Mouse (Mus musculus) right cerebral cortex, postnatal 10 days (tissue): ENCODE results near the gene Rnd3.

Source experiments
- DNase-seq, 2 experiments: peaks; one replicate each; pipeline ENCODE4 v3.0.0; 2021; ENCODE audit warnings: low spot score in 2 of 2

Gene Rnd3

DNA sequence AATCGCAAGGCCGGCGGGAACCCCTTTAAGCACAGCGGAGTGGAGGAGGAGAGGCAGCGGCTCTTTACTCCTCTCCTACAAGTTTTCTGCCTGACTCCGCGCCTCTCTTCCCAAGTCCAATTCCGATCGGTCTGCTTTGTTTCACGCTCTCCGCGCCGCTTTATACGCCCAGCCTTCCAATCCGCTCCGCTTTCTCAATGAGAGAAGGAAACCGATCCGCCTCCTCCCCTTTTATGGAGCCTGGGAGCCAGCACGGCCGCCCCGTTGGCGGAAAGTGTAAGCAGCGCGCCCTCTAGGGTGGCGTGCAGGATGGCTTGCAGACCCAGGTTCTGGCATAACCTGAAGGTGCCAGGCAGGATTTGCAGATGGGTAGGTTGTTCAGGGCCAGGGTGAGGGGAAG lies at the start of gene Rnd3:
Gene Rnd3, minus strand, starts transcription at position 137 of the 400 bp plus-strand sequence.
- DNase-seq: peak; percentile 96 to 97

- no peak for DNase-seq
Measured at GRCm38 (mm10) chr2:51192319-51192718, 43.4 kb upstream of the Rnd3 start.

GRCm38 (mm10) chr2:51185762-51186161 lies 36.9 kb upstream of the Rnd3 start:
- no peak for DNase-seq

GRCm38 (mm10) chr2:51182990-51183389 lies 34.1 kb upstream of the Rnd3 start:
- no peak for DNase-seq

DNA sequence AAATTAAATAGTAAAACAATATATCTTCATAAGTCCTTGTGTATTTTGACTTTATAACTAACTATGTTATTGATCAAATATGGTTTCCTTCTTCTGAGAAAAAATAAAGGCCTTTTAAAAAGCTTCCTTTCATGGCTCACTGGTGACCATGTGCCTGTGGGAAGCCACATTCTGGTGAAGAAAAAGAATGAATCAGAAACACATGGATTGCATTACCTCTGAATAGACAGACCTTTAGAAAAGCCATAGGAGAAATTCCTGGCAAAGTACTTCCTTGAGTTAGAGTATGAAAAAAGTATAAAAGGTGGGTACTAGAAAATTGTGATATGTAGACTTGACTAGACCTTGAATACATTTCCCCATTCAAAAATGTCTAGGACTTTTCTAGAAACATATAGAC lies 32.5 kb upstream of the Rnd3 start:
- DNase-seq: no peak

- DNase-seq: no peak
Measured at GRCm38 (mm10) chr2:51179096-51179495, 30.2 kb upstream of the Rnd3 start.

DNA sequence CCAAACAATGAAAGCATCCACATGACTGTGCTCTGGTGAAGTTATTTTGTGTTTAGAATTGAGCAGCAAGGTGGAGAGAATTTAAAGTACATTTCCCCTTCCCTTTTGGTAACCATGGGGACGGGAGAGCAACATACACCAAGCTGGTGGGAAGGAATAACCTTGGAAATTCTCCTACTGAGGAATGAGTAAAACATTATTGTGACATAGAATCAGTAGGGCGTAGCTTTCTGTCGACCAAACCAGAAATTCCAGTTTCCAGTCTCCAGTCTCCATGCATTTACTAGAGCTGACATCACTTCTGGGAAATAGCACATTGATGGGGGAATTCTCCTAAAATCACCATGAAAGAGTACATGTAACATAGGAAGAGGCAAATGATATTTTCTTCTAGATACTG lies 28.7 kb upstream of the Rnd3 start:
- peak in 1 of 2 experiments; percentile 20 for DNase-seq

GRCm38 (mm10) chr2:51175276-51175675 lies 26.4 kb upstream of the Rnd3 start:
- no peak for DNase-seq

GRCm38 (mm10) chr2:51161110-51161509 lies 12.2 kb upstream of the Rnd3 start:
- no peak for DNase-seq

DNA sequence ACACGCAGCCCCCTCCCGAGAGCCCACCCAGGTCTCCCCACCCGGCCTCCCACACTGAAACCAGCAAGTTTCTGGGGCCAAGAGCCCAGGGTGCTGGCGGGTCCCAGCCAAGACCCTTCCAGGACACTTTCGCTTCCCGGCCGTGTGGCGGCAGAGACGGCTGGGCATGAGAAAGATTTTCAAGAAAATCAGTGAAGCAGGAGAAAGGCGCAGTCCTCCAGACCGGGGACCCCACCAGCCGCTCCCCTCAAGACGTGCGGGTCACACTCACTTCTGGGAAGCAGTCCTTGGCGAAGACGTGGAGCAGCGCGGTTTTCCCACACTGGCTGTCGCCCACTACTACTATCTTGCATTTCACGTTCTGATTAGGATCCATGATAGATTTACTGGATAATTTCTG lies 457 bp downstream of the Rnd3 start:
- peak; percentile 54 to 56 for DNase-seq

- DNase-seq: no peak
Measured at GRCm38 (mm10) chr2:51148065-51148407, 875 bp downstream of the Rnd3 start.

DNA sequence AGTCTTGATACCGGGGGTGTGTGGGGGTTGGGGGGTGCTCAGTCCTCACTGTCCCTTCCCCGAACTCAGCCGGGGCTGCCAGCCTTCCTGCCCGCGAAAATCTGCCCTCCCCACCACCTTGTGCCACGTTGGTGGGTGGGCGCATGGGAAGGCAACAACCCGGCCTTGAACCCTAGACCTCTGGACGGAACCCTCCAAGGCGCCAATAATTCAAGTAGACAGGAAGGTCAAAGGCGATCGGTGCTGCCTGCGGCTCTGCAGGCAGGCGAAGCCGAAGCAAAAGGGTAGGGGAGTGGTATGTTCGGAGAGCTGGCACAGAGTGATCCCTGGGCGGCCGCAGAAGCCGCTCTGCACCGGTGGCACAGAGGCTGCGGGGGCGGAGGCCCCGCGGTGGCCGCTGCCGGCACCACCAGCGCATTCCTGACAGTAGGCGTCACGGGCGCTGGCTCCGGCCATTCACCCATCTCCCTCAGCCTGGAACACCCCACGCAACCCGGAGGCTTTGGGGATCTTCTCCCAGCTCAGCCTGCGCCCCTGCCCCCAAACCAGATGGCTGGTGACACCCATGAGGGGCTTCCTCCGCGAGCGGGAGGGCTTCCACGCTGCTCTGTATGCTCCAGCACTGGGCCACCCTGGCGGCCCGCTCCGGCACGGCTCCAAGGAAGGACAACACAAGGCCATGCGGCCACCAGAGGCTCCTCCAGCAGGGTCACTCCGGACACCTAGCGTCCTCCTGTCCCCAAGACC lies 1.4 kb downstream of the Rnd3 start:
- DNase-seq: peak; percentile 74 to 82

- peak; percentile 87 to 88 for DNase-seq
Measured at GRCm38 (mm10) chr2:51146871-51147317, 2.0 kb downstream of the Rnd3 start.

- peak; percentile 83 to 87 for DNase-seq
Measured at GRCm38 (mm10) chr2:51145838-51146470, 3.0 kb downstream of the Rnd3 start.

GRCm38 (mm10) chr2:51144380-51145120 lies 4.4 kb downstream of the Rnd3 start:
- DNase-seq: no peak

- no peak for DNase-seq
Measured at GRCm38 (mm10) chr2:51142422-51142821, 6.5 kb downstream of the Rnd3 start.

DNA sequence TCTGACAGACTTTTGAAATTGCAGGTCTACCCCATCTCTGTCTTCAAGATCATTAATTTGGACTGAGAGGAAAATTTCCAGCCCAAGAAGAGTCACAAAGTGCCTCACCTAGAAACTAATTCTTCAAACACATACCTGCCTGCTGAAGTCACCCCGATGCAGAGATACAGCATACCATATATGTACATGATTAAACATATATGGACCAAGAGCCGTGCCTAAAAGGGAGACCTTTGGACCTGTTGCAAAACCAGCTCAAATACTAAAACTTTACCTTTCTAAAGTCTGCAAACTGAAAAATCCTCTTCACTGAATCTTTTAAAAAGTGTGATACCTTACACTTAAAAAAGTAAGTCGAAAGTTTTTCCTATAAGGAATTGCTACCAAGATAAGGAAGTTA lies 7.6 kb downstream of the Rnd3 start:
- DNase-seq: no peak

- DNase-seq: no peak
Measured at GRCm38 (mm10) chr2:51140486-51140885, 8.4 kb downstream of the Rnd3 start.

GRCm38 (mm10) chr2:51139912-51140446 lies 8.9 kb downstream of the Rnd3 start:
- no peak for DNase-seq

- no peak for DNase-seq
Measured at GRCm38 (mm10) chr2:51139218-51139911, 9.5 kb downstream of the Rnd3 start.

DNA sequence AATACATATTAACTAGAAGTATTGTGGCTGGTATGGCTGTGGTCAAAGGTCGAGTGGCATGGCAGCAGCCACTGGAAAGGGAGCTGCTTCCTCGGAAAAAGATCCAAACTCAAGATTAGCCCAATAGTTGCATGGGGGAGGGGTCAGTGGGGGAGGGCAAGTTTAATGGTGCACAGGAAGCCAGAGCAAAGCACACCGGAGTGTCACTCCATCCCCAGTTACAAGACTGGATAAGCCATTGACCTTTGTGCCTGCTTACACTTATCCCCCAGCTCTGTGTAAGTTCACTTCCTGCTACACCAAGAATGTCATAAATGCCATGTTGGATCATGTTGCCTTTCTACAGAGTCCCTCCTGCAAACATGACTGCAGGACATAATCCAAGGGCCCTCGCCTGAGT lies 11.2 kb downstream of the Rnd3 start:
- DNase-seq: no peak

DNA sequence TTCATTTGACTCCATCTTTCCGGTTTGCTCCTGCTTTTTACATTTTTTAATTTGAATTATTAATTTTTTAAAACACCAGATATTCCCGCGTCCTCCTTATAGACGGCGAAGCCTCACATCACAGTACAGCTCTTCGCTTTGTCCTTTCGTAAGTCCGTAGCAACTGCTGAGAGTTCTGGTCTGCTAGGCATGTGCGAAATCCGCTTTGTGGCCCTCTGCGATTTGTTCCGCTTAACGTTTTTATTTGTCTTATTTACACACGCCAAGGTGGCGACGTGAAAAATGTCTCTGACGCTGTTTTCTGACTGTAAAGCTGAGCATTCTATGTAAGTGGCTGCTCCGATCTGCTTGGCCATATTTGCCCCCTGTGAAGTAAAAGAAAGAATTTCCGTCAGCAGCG lies 16.7 kb downstream of the Rnd3 start:
- DNase-seq: no peak
